Mouse (Mus musculus) heart, adult 11 months (tissue): Measurements from ENCODE around the gene Popdc3.
"Not testable (repeated sequence)": the region's sequence is repeated elsewhere in the genome, so short reads cannot be mapped to it uniquely, and the experiment has no call there.

Experiments used
- DNase-seq: peaks from one replicate; pipeline ENCODE4 v3.0.0; 2022

Popdc3 gene

DNA sequence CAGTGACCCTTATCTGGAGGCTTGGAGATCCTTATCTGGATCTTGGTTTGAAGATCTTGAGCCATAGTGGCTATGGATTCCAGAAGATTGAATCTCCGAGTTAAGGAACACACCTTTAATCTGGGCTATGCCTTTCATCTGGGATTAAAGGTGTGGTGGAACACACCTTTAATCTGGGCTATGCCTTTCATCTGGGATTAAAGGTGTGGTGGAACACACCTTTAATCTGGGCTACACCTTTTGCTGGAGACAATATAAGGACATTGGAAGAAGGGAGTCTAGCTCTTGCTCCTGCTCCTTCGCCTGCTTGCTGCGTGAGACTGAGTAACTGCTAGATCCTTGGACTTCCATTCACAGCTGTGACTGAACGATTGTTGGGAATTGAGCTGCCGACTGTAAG is at the start of gene Popdc3:
Gene Popdc3 (plus strand): TSS at position 301 of the 400 bp plus-strand sequence.
- DNase-seq, result not testable (repeated sequence)

DNA sequence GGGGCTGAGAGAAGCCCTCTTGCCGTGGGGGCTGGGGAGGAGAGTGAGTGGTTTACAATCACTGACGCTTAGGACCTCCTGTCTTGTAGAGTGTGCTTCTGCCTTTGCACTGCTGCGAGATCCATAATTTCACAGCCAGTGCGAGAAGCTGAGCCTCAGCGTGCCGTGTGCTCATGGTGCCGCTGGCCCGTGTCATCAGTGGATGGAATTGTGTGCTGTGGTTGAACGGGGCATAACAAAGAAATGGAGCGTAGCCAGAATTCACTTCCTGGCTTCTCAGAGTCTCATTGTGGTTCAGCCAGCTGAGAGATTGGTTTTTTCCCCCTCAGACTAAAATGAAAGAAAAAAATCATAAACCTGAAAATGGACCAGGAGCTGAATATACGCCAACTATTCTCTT is 48.8 kb upstream of the Popdc3 start:
- DNase-seq, result peak; percentile 92

DNA sequence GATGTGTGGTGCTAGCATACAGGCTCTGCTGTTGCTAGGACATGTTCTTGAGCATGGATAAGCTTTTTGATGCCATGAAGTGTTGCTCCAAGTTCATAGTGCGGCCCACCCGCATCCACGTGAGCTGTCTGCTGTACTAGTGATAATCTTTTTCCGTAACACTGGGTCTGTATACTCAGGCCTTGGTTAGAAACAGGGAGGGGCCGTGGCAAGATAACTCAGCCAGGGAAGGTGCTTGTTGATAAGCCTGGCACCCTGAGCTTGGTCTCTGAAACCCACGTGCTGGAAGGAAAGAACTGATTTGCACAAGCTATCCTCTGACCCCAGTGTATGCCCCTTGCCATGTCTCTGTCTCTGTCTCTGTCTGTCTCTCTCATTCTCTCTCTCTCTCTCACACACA is 47.9 kb upstream of the Popdc3 start:
- DNase-seq, result peak; percentile 94

DNA sequence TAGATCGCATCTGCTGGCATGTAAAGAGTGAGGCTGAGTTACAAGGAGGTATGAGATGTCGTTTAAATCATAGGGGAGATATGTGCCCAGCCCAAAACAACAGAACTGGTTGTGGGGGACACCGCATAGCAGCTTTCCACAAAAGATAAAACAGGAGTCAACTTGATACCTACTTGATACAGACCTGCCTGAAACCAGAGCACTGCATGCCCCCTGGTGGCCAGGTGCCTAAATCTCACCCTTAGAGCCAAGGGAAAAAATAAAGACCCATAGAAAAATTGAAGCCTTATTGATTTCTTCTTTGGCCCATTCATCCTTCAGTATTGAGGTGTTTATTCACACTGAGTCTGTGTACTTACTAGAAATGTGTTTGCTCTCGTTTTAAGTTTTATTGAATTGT is 45.5 kb upstream of the Popdc3 start:
- DNase-seq, result no peak

DNA sequence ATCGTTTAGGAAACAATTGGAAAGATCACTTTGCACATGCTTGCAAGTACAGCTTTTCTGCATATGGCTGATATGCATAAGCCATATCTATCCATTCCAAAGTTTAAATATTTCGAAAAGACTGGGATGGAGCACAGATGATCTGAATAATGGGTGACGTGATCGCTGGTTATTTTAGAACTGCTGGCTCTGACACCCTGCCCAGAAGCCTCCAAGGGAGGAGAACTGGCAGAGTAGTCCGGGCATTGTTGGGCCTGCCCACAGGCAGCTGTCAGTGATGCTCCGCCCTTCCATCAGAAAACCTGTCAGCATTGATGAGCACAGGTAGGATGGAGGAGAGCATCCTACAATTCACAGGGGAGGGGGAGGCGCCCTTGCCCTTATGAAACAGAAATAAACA is 41.1 kb upstream of the Popdc3 start:
- DNase-seq, result peak; percentile 87

DNA sequence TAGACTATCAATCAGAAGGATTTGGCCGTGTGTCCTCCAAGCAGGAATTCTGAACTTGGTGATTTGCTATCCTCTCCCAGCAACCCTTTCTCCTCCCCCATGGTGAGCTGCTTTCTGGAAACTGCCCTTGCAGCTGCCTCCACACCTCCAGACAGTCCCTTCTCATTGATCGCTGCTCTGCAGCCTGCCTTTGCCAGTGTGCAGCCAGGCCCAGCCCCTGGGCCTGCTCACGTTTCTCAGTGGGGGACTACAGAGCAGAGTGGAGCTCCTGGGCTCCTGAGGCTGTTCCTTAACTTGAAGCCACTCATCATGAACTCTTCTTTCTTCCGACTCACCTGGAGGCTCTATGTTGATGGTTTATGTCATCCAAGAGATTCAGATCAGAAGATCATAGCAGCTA is 38.0 kb upstream of the Popdc3 start:
- no peak for DNase-seq

DNA sequence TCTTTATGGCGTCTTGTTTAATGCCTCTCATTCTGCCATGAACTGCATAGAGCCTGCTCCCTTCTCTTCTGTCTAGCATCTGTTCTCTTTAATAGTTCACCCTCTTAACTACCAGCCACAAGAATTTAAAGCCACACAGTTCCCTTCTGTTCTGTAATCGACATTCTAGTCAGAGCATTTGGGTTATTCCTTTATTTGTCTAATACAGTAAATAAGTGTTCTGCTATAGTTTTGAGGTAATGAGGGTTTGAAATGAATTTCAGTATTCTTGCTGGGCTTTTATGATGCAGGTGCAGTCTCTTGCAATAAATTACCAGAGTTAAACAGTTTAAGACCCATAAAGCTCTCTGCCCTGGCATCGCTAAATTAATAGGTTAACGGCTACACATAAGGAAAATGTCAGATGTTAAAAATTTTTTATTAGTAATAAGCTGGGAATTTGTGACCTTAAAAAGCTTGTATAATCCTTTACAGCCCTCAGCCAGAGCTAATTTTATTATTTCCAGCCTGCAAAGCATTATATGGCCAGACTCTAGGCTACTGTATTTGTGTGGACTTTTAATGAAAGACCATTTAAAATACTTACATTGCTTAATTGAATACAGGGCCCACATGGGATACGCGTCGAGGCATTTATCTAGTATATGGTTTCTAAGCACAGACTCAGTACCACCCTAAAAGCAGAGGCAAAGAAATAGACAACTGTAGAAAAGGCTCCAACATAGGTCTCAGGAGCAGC is 37.3 kb upstream of the Popdc3 start:
- no peak for DNase-seq

DNA sequence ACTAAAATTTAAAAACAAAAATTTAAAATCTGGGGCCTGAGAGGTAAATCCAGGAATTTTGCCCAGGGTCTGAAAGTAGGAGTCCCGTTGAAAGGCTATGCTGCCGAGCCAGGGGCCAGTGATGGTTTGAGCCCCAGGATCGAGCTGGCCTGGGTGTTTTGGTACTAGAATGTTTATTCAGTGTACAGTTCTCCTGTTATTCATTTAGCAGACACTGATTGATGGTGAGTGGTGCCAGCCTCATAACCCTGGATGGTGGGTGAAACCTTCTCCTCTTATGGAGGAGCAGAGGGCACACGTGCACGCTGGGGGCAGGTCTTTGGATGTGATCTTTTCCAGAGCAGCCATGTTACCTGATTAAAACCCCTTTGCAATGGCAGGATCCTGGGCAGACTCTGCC is 35.5 kb upstream of the Popdc3 start:
- DNase-seq, result no peak

DNA sequence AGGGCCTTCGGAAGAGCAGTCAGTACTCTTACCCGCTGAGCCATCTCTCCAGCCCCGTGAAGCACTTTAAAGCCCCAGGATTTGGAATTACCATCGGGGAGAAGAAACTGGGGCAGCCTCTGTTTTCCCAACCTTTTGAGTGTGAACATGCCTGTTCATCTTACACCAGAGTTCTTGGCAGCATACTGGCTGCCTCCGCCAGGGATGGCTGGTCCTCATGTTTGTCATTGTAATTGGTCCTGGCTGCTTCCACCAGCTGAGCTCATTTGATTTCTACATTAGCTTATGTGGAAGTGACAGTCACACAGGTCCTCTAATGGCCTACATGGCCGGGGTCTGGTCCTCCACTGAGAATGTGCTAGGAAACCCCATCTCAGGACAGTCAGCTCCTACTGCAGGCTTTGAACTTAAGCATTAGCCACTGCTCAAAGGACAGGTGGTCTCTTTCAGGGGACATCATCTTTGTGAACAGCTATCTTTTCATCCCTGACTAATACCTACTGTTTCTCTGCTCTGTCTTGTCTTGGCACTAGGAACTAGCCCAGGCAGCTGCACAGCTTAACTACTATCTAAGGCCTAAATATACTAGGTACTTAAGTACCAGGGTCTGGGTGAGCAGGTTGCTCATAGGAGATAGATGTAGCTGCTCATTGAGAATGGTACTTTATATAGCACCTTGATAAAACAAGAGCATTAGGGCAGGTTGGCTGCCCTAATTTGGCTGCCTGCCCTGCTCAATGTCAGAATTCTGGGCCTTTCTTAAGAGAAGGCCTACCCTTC is 33.7 kb upstream of the Popdc3 start:
- peak; percentile 66 for DNase-seq

DNA sequence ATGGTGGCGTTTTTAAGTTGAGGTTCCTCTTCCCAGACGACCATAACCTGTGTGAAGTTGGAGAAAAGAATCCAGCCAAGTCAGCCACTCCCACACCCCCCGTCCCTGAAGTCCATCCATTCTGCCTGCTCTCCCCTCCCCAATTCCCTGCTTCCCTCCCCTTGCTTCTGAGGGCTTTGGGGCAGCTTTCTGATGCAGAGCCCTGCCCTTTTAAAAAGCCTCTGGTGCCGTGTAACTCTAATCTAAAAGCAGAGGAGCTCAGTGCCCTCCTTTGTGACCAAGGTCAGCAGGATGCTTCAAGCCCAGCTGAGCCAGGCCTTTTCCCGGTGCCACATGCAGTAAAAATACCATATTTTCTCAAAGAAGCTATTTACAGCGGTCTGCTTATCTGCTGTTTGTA is 31.1 kb upstream of the Popdc3 start:
- DNase-seq, result peak; percentile 53

DNA sequence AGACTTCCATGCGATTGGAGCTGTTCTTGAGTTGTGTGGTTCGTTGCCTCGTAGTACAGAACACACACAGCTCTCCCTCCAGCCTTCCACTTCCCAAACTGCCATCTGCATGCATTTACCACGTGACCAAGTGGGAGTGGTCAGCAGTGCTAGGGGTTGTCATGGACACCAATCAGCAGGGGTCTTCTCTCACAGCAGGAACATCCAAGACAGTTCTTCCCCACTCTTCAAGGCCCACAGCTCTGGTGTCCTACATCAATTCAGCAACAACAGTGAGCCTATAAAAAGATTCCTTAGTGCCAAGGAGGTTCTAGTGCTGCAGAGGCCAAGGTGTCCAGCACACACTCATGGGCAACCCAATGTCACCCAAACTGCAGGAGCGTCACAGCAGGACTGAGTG is 26.8 kb upstream of the Popdc3 start:
- DNase-seq, result peak; percentile 54

DNA sequence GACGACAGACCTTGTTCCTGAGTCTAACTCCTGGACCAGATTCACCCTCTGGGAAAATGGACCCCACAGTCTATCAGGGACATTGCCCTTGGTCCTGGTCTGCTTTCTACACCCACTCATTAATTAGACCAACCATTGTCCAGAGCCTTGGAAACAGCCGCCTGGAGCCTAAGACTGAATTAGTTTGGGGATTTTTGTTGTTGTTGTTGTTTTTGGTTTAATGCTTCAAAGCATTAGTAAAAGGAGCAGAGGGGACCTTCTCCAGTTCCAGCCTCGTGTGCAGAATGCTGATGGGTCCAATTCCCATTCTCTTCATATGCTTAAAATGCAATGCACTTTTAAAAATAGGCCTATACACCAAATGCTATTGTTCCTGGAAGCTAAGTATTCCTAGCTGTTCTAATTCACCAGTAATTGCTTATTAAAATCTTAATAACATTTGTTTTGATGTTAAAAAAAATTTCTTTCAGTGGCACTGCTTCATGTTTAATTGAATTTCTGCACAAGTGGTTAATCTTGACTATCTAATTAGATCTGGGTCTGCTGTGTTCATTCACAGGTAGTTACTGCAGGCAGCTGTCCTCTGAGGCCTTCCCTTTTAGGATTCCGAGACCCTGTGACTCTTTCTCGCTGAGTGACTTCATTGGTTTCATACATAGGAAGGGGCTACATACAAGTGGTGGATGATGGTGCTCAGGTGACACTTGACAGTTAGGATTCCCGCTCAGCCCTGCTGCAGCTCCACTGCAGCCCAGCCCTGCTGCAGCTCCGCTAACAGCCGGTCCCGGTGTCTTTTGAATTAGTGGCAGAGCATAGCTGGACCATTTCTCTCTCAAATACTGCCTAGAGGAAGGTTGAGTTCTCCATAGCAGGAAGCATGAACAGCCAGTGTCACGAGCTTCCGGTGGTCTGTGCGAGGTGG is 25.9 kb upstream of the Popdc3 start:
- peak; percentile 54 for DNase-seq

DNA sequence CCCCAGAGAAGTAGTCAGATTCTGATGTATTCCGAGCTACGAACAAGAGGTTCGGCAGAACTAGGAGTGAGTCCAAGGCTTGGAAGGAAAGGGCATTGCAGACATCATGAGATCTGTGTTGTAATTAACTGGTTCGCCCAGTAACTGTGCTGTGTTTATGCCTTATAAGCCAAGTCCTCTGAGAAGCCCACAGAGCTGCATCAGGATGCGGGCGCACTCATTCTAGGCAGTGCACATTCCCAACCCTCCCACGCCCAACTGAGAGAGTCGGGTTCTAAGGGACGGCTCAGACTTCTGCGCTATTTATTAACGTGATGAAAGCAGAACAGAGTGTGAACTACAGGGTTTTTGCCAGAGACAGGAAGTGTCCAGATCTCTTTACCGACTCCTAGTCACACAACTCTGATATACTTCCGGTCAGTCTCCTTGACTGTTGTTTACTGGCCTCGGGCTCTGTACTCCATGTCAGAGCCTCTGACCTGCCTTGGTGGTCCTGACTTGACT is 23.3 kb upstream of the Popdc3 start:
- DNase-seq, result peak; percentile 88

DNA sequence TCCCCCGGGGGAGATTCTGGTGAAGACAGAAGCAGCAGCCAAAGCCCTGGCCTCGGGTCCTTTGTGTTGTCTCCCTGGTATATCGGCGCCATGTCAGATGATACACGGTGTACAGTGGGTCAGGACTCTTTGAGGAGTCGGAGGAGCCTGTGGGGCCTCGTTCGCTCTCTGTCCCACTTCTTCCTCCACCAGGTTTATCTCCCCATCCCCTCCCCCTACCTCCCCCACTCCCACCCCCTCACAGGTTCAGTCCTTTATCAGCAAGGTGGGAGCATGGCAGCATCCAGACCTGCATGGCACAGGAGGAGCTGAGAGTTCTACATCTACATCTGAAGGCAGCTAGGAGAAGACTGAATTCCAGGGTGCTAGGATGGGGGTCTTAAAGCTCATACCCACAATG is 12.0 kb upstream of the Popdc3 start:
- DNase-seq, result peak; percentile 79

DNA sequence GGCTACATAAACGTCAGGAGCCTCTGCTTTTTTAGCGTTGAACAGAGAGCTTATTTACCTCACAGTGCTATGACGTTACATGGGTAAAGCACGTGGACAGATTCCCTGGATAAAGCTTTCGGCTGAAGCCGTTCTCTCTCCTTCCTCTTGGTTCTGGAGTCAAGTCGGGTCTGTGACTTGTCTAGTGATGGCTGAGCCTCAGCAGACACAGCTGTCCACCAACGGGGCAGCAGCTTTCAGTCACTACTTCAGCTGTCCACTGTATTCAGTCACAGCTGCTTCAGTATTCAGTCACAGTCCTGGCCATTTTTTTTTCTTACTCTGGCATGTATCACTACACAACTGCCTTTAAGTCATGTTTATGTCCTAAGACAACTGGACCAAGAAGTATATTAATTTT is 4.0 kb upstream of the Popdc3 start:
- peak; percentile 78 for DNase-seq

DNA sequence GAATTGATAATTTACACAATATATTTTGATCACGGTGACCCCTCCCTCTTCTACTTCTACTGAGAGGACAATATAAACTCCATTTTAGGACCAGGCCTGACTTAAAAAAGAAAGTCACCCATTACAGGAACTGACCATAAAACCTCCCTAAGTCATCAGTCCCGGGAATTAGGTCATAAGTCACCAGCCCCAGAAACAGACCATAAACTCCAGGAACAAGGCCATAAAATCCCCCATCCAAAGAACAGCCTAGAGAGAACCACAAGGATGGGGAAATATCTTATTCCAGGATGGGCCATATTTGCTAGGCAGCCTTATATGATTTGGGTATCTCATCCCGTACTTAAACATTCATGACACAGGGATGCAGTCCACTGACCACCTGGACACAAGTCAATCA is 3.6 kb upstream of the Popdc3 start:
- DNase-seq, result no peak

DNA sequence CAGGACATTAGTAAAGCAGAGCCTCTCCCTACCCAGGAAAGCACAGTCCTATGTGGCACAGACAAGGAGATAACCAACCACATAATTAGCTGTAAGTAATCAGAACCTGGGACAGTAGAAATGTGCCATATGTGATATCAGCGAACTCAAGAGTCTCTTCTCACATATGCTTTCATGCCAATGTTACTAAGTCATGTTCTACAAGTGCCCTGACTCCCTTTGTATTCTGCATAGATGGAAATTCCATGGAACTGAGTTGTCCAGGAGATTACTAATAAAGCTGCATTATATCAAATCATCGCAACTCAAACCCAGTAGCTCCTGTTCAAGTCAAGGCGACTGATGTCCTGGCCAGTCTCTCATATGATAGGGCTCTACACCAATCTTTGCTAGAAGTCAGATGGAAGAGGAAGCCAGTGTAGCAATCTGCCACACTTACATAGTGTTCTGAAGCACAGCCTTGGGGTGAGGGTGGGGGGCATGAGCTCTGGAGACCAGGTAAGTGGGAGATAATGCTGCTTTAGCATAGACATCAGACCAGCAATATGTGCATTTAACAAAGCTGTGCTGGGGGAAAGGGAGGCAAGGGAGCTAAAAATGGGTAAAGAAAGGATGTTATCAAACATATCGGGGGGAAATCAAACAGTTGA is 2.9 kb downstream of the Popdc3 start:
- peak; percentile 68 for DNase-seq

DNA sequence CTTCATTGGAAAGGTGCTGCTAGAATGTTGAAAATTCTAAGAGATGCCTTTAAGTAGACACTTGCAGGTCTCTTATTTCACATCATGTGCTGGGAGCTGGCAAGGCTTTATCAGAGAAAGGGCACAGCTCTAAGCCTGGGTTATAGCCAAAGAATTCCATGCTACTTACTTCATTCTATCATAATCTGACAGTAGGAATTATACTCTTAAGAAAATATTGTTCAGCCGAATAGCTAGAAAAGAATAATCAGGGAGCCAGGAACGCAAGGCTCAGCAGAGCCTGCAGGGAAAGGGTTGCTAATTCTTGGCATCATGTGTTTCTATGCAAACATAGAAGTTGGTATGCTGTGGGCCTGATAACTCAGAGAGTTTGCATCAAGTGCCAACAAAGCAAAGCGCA is 3.4 kb downstream of the Popdc3 start:
- peak; percentile 87 for DNase-seq

DNA sequence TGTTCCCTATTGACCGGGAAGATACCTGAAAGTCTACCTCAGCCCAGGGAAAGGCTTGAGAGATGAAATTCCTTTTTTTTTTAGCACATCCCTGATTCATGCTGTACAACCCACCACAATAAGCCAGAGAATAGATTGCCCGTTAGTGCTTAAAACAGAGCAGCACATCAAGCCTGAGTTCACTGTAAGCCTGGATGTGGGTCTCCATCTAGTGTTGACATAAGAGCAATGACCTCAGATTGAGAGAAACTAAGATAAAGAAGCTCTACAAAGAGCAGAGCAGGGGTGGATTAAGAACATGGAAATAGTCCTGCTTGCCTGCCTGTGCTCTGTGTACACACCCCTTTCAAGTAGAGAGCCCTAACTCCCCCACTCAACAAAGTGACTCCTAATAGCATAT is 7.6 kb downstream of the Popdc3 start:
- peak; percentile 58 for DNase-seq

DNA sequence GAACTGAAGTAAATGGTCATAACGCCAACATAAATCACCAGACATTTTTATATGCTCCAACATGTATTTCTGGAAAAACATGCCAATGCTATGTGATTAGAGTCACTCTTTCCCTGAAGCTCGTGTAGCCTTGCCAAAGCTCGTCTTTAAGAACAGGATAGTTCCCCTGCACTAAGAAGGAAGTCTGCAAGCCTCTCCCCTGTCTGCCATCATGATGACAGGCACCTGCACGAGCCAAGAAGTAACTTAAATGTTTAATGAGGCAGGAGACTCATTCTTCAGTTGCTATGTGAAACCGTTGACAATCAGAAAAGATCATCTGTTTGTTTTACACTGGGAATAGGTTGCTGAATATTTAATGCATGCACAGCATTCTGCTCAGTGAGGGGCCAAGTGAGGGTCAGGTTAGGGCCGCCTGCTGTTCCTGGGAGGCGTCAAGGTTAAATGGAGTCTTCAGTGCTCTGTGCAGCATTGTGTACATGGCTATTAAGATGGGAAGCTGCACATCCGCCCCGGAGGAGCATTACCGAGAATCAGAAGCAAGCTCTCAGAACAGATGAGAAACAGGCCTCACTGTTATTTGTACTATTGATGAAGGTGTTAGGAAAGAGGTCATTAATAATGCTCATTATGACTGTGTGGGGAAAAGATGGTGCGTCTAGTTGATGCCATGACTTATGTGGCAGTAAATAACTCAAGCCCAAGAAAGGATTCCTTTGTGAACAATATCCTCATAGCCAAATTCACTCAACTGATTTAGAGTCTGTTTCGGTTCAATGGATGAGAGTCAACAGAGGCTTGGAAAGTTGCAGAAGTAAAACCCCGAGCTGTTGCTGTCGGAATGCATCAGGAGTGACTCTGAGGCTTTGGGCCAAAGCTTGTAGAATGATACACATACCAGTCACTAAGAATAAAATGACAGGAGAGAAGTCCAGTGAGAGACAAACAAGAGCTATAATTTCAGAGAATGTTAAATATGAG is 15.7 kb downstream of the Popdc3 start:
- peak; percentile 83 for DNase-seq

DNA sequence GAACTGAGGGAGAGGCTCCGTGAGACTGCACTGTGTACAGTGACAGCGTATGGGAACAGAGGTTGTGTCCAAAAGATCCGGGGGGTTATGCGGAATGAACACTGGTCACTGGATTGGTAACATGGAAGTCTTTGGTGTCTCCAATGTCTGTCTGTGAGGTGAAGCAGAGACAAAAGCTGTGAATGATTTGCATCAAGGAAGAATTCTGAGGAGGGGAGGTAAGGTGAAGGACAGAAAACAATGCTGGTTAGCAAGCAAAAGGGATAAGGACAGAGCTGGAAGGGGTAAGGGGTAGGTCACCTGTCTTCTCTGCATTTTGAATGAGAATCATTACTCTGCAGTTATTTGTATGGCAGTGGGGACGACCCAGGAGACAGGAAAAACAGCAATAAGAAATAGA is 16.6 kb downstream of the Popdc3 start:
- peak; percentile 44 for DNase-seq
